Mouse (Mus musculus): Measurements from ENCODE around the gene Plcl1. TPM values are rescaled to one million over a fixed set of nuclear protein-coding genes. Genes with fewer than 3 reads are reported as not detected.

The Plcl1 gene
- polyA plus RNA-seq, 1 experiment = 0.58 TPM

DNA sequence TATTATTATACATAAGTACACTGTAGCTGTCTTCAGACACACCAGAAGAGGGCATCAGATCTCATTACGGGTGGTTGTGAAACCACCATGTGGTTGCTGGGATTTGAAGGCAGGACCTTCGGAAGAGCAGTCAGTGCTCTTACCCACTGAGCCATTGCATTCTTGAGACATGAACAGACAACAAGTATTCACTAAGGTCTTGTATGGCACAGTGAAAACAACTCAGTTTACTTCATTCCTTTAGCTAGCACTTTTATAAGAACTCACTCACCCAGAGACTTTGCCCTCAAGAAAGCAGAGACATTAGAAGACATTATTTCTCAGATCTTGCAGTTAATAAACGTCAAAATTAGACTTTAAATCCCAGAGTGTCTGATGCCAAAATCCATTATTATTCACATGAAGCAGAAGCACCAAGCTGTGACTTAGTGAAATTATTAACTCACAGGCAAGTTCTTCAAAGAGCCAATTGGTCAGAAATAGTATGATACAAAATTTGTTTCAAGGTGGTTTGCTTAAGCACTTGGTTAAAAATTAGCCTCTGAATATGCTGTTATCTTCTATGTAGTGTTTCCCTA, 293.8 kb downstream of the Plcl1 start:
- Histone ChIP-seq H3K36me3 (ENCODE audit: control insufficient read depth, insufficient read depth, low read length) (no peaks in the 10 kb centered on the region), H3K4me3 (ENCODE audit: low read depth, low read length) (no peak overlapping the region), H3K4me1 (ENCODE audit: control insufficient read depth, insufficient read depth, insufficient read length, low read length) (no peaks in the 10 kb centered on the region), H3K27me3 (ENCODE audit: control insufficient read depth, insufficient read depth, low read length) (no peaks in the 10 kb centered on the region), H3K27ac (ENCODE audit: insufficient read depth, low read depth, low read length) (no peak overlapping the region)
- WGBS = 67% methylated on average over 3 of the region's 3 CpGs
- no peak for TF ChIP-seq POLR2A (IDR thresholded peaks at IDR 0.05; ENCODE audit: low read depth, low read length)
- no peak for TF ChIP-seq CTCF (IDR thresholded peaks at IDR 0.05; ENCODE audit: extremely low read depth, insufficient read length, insufficient replicate concordance, low read depth, low read length)

DNA sequence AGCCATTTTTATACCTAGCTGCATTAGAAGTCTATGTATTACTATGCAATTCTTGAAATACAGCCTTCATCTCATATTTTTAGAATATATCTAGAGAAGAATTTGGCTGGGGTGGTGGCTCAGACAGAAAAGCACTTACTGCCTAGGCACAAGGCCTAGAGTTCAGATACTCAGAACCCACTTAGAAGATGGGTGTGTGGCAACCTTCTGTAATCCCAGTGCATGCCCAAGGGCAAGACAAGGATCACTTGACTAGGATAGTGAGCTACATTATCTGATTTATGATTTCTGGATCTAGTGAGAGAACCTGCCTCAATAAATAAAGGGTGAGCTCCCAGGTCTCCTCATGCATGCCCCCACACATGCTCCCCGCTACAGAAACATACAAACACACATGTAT, 294.3 kb downstream of the Plcl1 start:
- H3K27me3 ChIP-seq (ENCODE audit: control insufficient read depth, insufficient read depth, low read length) = no peaks in the 10 kb centered on the region
- WGBS = 100% methylated on average over 1 of the region's 1 CpGs
- no peaks in the 10 kb centered on the region for H3K4me1 ChIP-seq (ENCODE audit: control insufficient read depth, insufficient read depth, insufficient read length, low read length)
- H3K36me3 ChIP-seq (ENCODE audit: control insufficient read depth, insufficient read depth, low read length) = no peaks in the 10 kb centered on the region
- TF ChIP-seq POLR2A (IDR thresholded peaks at IDR 0.05; ENCODE audit: low read depth, low read length) (no peak), CTCF (IDR thresholded peaks at IDR 0.05; ENCODE audit: extremely low read depth, insufficient read length, insufficient replicate concordance, low read depth, low read length) (no peak)
- H3K4me3 ChIP-seq (ENCODE audit: low read depth, low read length) = no peak overlapping the region
- no peak overlapping the region for H3K27ac ChIP-seq (ENCODE audit: insufficient read depth, low read depth, low read length)

DNA sequence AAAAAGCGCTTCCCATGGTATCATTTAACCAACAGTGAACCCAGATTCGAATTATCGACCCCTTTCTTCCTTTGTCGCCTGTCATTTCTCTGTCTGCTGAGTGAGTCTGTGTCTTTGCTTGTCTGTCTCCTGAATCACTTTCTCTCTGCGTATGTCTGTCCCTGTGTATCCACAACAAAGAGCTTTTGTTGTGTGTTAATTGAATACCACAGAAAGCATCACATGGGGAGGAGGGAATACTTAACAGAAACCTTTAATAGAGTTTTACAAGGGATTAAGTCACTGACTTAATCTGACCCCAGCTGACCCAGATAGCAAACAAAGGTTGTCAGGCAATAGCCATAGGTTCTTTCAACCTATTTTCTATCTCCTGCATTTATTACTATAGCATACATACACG, 295.0 kb downstream of the Plcl1 start:
- no peak for TF ChIP-seq CTCF (IDR thresholded peaks at IDR 0.05; ENCODE audit: extremely low read depth, insufficient read length, insufficient replicate concordance, low read depth, low read length)
- no peak for TF ChIP-seq POLR2A (IDR thresholded peaks at IDR 0.05; ENCODE audit: low read depth, low read length)
- H3K27me3 ChIP-seq (ENCODE audit: control insufficient read depth, insufficient read depth, low read length) = no peaks in the 10 kb centered on the region
- H3K36me3 ChIP-seq (ENCODE audit: control insufficient read depth, insufficient read depth, low read length) = no peaks in the 10 kb centered on the region
- no peak overlapping the region for H3K27ac ChIP-seq (ENCODE audit: insufficient read depth, low read depth, low read length)
- 76% methylated on average over 6 of the region's 6 CpGs for WGBS
- no peak overlapping the region for H3K4me3 ChIP-seq (ENCODE audit: low read depth, low read length)
- no peaks in the 10 kb centered on the region for H3K4me1 ChIP-seq (ENCODE audit: control insufficient read depth, insufficient read depth, insufficient read length, low read length)

DNA sequence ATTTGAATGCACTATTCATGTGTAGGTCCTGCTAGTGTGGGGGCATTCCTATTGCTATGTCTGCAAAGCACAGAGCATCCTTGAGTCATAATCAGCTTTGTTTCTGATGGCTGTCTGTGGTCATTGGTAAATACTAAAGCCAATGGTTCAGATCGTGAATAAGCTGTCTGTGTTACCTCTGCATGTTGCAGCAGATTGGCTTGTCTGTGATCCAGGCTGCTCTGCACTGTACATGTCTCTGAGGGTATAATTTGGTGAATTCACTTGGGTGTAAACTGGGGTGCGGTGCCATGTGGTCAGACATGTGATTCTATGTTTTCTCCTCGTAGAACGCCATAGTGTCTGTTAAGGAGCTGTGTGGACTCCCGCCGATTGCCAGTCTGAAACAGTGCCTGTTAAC, 295.9 kb downstream of the Plcl1 start:
- H3K36me3 ChIP-seq (ENCODE audit: control insufficient read depth, insufficient read depth, low read length) = no peaks in the 10 kb centered on the region
- no peak overlapping the region for H3K4me3 ChIP-seq (ENCODE audit: low read depth, low read length)
- WGBS = 91% methylated on average over 6 of the region's 6 CpGs
- H3K27me3 ChIP-seq (ENCODE audit: control insufficient read depth, insufficient read depth, low read length) = no peaks in the 10 kb centered on the region
- no peak overlapping the region for H3K27ac ChIP-seq (ENCODE audit: insufficient read depth, low read depth, low read length)
- TF ChIP-seq CTCF (IDR thresholded peaks at IDR 0.05; ENCODE audit: extremely low read depth, insufficient read length, insufficient replicate concordance, low read depth, low read length) = no peak
- TF ChIP-seq POLR2A (IDR thresholded peaks at IDR 0.05; ENCODE audit: low read depth, low read length) = no peak
- H3K4me1 ChIP-seq (ENCODE audit: control insufficient read depth, insufficient read depth, insufficient read length, low read length) = no peaks in the 10 kb centered on the region; the same call in 1 of the 2 replicates

DNA sequence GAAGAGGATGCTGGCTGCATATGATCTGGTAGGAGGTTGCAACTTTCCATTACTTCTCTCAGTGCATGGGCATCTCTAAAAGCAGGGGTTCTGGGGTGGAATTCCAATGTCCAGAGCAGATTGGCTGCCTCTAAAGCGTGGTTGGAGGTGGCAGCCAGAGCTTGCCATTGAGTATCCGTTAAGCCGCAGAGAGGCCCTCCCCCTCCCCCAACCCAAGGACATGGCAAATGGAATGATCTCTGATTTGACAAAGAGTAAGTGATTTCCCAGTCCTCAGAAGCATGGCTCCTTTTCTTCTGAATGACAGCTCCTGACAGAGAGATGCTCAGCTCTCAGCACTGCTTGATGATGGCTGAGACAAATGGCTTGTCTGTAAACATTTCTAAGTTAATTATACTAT, 296.4 kb downstream of the Plcl1 start:
- Histone ChIP-seq H3K27ac (ENCODE audit: insufficient read depth, low read depth, low read length) (no peak overlapping the region), H3K4me1 (ENCODE audit: control insufficient read depth, insufficient read depth, insufficient read length, low read length) (no peaks in the 10 kb centered on the region; the same call in 1 of the 2 replicates), H3K27me3 (ENCODE audit: control insufficient read depth, insufficient read depth, low read length) (no peaks in the 10 kb centered on the region), H3K36me3 (ENCODE audit: control insufficient read depth, insufficient read depth, low read length) (no peaks in the 10 kb centered on the region), H3K4me3 (ENCODE audit: low read depth, low read length) (no peak overlapping the region)
- TF ChIP-seq CTCF (IDR thresholded peaks at IDR 0.05; ENCODE audit: extremely low read depth, insufficient read length, insufficient replicate concordance, low read depth, low read length) = no peak
- no peak for TF ChIP-seq POLR2A (IDR thresholded peaks at IDR 0.05; ENCODE audit: low read depth, low read length)
- WGBS = 88% methylated on average over 3 of the region's 3 CpGs

DNA sequence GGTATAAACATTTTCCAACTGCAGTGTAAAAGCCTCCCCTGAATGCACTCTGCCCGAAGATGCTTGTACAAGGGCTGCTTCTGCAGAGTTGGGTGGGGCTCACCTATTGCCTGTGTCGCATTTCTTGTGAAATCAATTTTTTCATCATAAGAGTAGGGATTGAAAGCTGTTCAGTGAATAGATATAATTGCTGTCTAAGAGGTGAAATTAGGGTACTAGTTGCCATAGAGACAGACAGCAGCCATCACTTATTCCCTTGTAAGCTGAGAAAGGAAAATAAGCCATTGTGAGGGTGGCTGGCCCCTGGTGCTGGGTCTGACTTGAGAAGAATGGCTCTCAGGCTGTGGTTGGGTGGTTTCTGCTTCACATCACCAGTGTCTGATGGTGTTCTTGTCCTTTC, 299.0 kb downstream of the Plcl1 start:
- Histone ChIP-seq H3K4me3 (ENCODE audit: low read depth, low read length) (no peak overlapping the region), H3K36me3 (ENCODE audit: control insufficient read depth, insufficient read depth, low read length) (no peaks in the 10 kb centered on the region), H3K4me1 (ENCODE audit: control insufficient read depth, insufficient read depth, insufficient read length, low read length) (no peaks in the 10 kb centered on the region; the same call in 1 of the 2 replicates), H3K27ac (ENCODE audit: insufficient read depth, low read depth, low read length) (no peak overlapping the region), H3K27me3 (ENCODE audit: control insufficient read depth, insufficient read depth, low read length) (no peaks in the 10 kb centered on the region)
- 76% methylated on average over 2 of the region's 2 CpGs for WGBS
- TF ChIP-seq CTCF (IDR thresholded peaks at IDR 0.05; ENCODE audit: extremely low read depth, insufficient read length, insufficient replicate concordance, low read depth, low read length) (no peak), POLR2A (IDR thresholded peaks at IDR 0.05; ENCODE audit: low read depth, low read length) (no peak)

DNA sequence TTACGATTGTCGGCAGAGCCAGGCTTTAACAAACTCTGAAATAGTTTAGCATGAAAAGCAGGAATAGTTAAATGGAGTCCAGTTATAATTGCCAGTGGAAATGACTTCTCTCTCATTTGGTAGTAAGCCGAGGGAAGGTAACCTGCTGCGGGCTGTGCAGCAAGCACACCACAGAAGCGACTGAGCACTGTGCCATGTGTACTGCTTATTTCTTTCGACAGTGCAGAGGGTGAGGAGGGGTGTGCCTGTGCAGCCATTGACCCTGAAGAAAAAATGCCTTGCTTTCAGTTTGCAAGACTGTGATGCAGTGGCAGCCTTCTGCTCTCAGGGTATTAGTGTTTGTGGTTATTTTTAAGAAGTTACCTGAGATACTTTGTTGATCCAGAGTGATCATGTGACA, 299.5 kb downstream of the Plcl1 start:
- Histone ChIP-seq H3K36me3 (ENCODE audit: control insufficient read depth, insufficient read depth, low read length) (no peaks in the 10 kb centered on the region), H3K27me3 (ENCODE audit: control insufficient read depth, insufficient read depth, low read length) (no peaks in the 10 kb centered on the region), H3K4me3 (ENCODE audit: low read depth, low read length) (no peak overlapping the region), H3K27ac (ENCODE audit: insufficient read depth, low read depth, low read length) (no peak overlapping the region), H3K4me1 (ENCODE audit: control insufficient read depth, insufficient read depth, insufficient read length, low read length) (no peaks in the 10 kb centered on the region; the same call in 1 of the 2 replicates)
- TF ChIP-seq POLR2A (IDR thresholded peaks at IDR 0.05; ENCODE audit: low read depth, low read length) = no peak
- TF ChIP-seq CTCF (IDR thresholded peaks at IDR 0.05; ENCODE audit: extremely low read depth, insufficient read length, insufficient replicate concordance, low read depth, low read length) = no peak
- 87% methylated on average over 6 of the region's 6 CpGs for WGBS

All from small intestine, adult 2 months (tissue).